Mouse (Mus musculus): ENCODE measurements around the gene Fbxo7.

DNA sequence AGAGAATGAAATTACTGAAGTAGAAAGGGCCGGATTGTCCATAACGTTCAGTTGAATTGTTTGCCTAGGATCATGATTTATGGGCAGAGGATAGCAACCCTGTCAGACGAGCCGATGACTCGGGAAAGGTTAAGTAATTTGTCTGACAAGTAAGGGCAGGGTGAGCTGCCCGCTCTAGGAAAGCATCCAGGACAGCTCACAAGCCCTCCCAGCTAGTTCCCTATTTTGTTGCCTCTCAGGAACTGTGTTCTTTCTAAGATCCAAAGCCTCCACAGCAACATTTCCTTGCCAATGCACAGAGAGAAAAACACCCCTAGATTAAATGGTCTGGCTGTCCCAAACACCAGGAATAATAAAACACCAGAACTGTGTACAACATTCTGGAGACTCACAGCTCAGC is 11.1 kb upstream of the Fbxo7 start:
- TF ChIP-seq CTCF (IDR thresholded peaks at IDR 0.05; ENCODE audit: low read depth) (no peak), EP300 (IDR thresholded peaks at IDR 0.05; ENCODE audit: low read depth) (no peak)
